Mouse (Mus musculus) thymus, postnatal 0 days (tissue): ENCODE measurements around the gene B3galt5. TPM values are rescaled to one million over a fixed set of nuclear protein-coding genes. Genes with fewer than 3 reads are reported as not detected.

Experiments used
- DNase-seq: peaks from one replicate; pipeline ENCODE4 v3.0.0-alpha.2; 2015; ENCODE audit warnings: low spot score
- polyA plus RNA-seq: library from polyadenylated mRNA; unstranded; fragments of >200 nt; fragmentation: Nextera tagmentation; extraction: Ambion mirVana; gene quantifications from 2 replicates; pipeline ENCODE4 v1.2.1, GENCODE M21; 2015

The B3galt5 gene
- polyA plus RNA-seq, 1 experiment from 2014 or later, result 3.4 TPM

- DNase-seq, result peak; percentile 64
Observed at GRCm38 (mm10) chr16:96341269-96341668, 105.7 kb downstream of the B3galt5 start.

DNA sequence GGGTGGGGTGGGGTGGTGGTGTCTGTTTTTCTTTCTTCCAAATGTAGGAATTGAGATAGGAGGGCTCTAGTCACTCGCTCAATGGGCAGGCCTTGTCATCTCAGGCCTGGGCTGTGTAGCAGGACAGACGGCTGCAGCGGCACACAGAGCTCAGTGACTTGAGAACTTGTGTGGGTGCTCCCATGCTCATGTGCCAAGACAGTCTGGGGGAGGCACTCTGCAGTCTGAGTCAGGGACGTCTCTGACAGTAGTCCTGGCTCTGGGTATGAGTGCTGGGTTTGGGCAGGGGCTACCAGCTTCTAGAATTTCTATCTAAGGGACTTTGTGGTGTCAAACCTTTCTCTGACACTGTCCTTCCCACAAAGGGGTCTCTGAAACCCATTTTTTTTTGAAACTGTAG is 106.3 kb downstream of the B3galt5 start:
- DNase-seq, result no peak

GRCm38 (mm10) chr16:96345117-96345516 is 109.5 kb downstream of the B3galt5 start:
- DNase-seq, result peak; percentile 87

GRCm38 (mm10) chr16:96348070-96348469 is 112.5 kb downstream of the B3galt5 start:
- DNase-seq, result no peak

DNA sequence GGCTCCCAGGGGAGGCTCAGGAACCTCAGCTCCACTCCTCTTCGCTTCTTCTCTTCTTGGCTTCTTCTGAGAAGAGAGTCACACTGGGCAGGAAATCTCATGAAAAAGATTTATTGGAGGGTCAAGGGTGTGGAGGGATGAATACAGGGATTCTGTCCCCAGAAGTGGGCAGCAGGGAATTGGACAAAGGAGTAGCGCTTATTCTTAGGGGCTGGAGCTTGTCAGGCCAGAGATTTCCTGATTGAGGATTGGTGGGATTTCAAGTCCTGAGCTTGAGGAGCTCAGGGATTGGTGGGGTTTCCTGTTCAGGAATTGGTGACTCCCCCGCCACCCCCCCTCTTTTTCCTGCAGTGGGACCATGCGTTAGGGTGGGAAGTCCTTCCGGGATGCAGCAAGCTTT is 113.2 kb downstream of the B3galt5 start:
- no peak for DNase-seq

DNA sequence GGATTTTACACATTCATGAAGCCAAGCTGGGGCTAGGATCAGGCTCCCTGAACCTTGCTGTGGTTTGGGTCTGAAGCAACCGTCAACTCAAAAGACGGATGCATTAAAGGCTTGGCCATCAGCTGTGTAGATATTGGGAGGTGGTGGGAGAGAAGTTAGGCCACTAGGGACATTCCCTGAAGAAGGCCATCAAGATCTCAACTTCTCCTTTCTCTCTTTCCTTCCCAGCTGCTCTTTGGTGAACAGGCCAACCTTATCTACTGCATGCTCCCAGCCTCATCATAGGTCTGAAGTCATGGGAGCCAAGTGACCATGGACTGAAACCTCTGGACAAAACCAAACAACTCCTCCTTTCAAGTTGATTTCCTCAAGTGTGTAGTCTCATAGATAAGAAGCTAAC is 115.9 kb downstream of the B3galt5 start:
- no peak for DNase-seq

DNA sequence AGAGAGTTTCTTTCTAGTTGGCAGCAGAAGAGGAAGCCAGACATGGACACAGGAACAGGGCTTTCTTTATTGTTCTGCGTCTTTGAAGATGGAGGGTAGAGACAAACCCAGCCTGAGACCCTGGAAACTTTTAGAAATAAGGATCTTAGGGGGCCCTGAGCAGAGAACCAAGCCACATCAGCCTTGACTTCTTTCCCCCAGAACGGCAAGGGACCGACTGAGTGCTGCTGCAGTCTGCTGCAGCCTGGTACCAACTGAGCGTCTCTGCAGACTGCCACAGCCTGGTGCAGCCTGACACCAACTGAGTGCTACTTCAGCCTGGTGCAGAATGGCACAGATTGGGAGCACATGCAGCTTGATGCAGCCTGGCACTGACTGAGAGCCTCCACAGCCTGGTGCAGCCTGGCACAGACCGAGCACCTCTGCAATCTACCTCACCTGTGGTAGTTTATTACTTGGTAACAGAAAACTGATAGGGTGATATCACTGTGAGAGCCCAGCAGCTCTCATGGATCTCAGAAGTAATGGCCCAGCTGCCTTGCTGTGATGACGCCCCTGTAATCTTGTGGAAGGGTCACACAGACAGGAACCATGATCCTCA is 117.8 kb downstream of the B3galt5 start:
- DNase-seq, result no peak

- DNase-seq, result peak; percentile 30
Observed at GRCm38 (mm10) chr16:96353996-96354395, 118.4 kb downstream of the B3galt5 start.

DNA sequence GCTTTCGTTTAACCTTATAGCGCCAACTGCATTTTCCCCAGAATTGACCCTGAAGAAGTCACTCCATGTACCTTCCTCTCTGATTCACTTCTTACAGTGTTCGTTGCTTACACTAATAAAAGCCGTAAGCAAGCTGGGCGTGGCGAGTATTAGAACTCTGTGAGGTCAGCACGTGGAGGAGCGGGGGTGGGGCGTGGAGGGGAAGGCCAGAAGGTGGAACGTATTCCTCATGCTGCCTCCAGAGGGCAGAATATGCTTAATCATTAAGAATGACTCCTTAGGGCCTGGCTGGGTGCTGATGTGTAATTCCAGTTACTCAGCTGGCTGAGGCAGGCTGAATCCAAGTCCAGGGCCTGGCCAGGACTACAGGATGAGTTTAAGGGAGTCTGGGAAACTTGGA is 122.3 kb downstream of the B3galt5 start:
- DNase-seq, result peak; percentile 58

DNA sequence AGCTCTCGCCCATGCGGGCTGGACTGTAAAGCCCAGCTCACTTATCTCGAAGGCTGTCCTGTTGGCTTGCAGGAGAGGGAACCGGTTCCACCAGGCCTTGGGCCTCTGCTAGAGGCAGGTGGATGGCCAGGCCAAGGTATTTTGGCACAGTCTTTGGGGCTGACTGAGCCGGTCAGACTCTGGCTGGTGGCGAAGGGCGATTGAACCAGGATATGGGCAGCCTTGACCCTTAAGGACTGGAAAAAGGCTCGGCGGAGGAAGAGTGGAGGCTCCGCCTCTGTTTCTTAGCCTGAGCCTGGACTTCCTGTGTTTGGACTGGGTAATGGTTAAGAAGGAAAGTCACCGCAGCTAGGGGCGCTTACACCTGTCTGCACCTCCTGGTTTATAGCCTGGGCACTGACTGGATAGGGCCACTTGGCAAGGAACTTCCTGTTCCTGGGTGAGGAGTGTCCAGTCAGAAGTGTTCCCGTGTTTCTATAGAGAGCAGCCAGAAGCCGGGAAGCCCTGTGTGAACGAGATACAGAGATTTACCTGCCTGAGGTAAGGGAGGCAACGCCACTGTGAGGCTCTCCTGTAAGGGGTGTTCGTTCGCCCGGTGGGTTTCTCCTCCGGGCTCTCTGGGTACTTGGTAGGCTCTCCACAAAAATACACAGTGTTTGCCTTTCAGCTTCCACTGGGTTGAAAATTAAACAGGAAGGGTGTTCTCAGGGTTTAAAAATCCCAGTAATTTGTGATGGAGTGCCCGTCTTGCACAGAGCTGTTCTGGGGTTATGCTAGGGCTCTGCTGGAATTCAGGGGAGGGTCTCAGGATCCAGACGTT is 125.9 kb downstream of the B3galt5 start:
- no peak for DNase-seq

DNA sequence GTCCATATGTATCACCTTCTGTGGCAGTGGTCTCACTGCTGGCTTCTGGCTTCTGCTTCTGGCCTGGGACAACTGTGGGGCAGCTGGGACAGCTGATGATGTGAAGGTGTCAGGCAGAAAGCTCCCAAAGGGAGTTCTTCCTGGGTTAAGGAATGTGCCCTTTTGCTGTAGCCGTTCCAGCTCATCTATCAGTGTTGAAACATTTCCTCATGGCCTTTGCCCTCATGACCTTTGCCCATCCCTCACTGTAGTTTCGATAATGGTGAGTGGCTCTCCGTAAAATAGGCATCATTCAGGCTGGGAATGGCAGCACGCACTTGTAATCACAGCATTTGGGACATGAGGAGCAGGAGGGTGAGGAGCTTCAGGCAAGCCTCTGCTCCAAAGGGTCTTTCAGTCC is 127.3 kb downstream of the B3galt5 start:
- DNase-seq, result no peak

- DNase-seq, result no peak
Observed at GRCm38 (mm10) chr16:96363277-96363676, 127.7 kb downstream of the B3galt5 start.

GRCm38 (mm10) chr16:96364870-96365269 is 129.3 kb downstream of the B3galt5 start:
- DNase-seq, result no peak

Other genes starting within 250 kb of the B3galt5 start
- 98.4 and 99.3 TPM in 2 replicates for gene Psmg1, start 244.8 kb upstream of the B3galt5 start, polyA plus RNA-seq
- 56.8 and 62.9 TPM in 2 replicates for gene Brwd1, start 153.3 kb upstream of the B3galt5 start, polyA plus RNA-seq
- gene Hmgn1, start 108.1 kb upstream of the B3galt5 start, polyA plus RNA-seq, result 380 and 399 TPM in 2 replicates
- 26.3 and 26.8 TPM in 2 replicates for gene Wrb, start 90.4 kb upstream of the B3galt5 start, polyA plus RNA-seq
- 0.27 TPM in 2 replicates for gene Lca5l, start 43.5 kb upstream of the B3galt5 start, polyA plus RNA-seq
- gene Sh3bgr, start 35.4 kb upstream of the B3galt5 start, polyA plus RNA-seq, result 0.68 and 0.82 TPM in 2 replicates
- 0.15 and 0.25 TPM in 2 replicates for gene Itgb2l, start 207.8 kb downstream of the B3galt5 start, polyA plus RNA-seq
- gene Pcp4, start 231.8 kb downstream of the B3galt5 start, polyA plus RNA-seq, result 4.5 and 6.4 TPM in 2 replicates